ENCODE assay signal across 18 mouse cellular contexts in genomic region chr12:68904770-68905169, GRCm38 (mm10).
DNase-seq lines count a peak whose midpoint lies in the region; ATAC-seq lines count a peak whose summit lies in the region.
"Had no signal": no experiment of that assay in that cellular context is flagged by ENCODE, and none has a peak within 500 bp of the region (broad histone marks: within the 10 kb centered on the region; RNA-seq: fewer than 3 reads in every experiment).

No protein-coding gene starts in this region.

- H3K36me3 ChIP-seq in intestine, embryonic 14.5 days (ENCODE audit: control insufficient read depth, insufficient read depth, low read length), result no peaks in the 10 kb centered on the region
- H3K36me3 ChIP-seq in intestine, embryonic 15.5 days, result no peaks in the 10 kb centered on the region
- no peaks in the 10 kb centered on the region for H3K36me3 ChIP-seq in stomach, embryonic 15.5 days
- H3K36me3 ChIP-seq: embryonic facial prominence, embryonic 10.5 days; embryonic facial prominence, embryonic 12.5 days; forebrain, embryonic 15.5 days had no signal

- H3K9ac ChIP-seq in intestine, embryonic 14.5 days (ENCODE audit: low read length), result no peak overlapping the region
- no peak overlapping the region for H3K9ac ChIP-seq in intestine, embryonic 15.5 days
- H3K9ac ChIP-seq in stomach, embryonic 15.5 days, result no peak overlapping the region
- H3K9ac ChIP-seq: embryonic facial prominence, embryonic 12.5 days; forebrain, embryonic 13.5 days; forebrain, embryonic 15.5 days; forebrain, postnatal 0 days had no signal

- H3K4me1 ChIP-seq in intestine, embryonic 14.5 days (replicated peaks; ENCODE audit: control insufficient read depth, insufficient read depth, low read length), result no peaks in the 10 kb centered on the region
- no peaks in the 10 kb centered on the region for H3K4me1 ChIP-seq in intestine, embryonic 15.5 days (replicated peaks)
- no peaks in the 10 kb centered on the region for H3K4me1 ChIP-seq in stomach, embryonic 15.5 days
- H3K4me1 ChIP-seq: embryonic facial prominence, embryonic 12.5 days; forebrain, embryonic 13.5 days; forebrain, embryonic 15.5 days had no signal

- H3K4me2 ChIP-seq in intestine, embryonic 14.5 days (ENCODE audit: low read length), result no peak overlapping the region
- no peak overlapping the region for H3K4me2 ChIP-seq in intestine, embryonic 15.5 days (replicated peaks)
- H3K4me2 ChIP-seq in stomach, embryonic 15.5 days, result no peak overlapping the region
- H3K4me2 ChIP-seq: embryonic facial prominence, embryonic 12.5 days; forebrain, embryonic 13.5 days; forebrain, embryonic 15.5 days had no signal

- H3K27ac ChIP-seq in intestine, embryonic 14.5 days (ENCODE audit: low read depth), result peak overlapping the region; percentile 3; the same call in 1 of the 2 replicates
- H3K27ac ChIP-seq in intestine, embryonic 15.5 days, result no peak overlapping the region
- no peak overlapping the region; the same call in 1 of the 2 replicates for H3K27ac ChIP-seq in stomach, embryonic 15.5 days
- H3K27ac ChIP-seq: embryonic facial prominence, embryonic 10.5 days; embryonic facial prominence, embryonic 12.5 days; forebrain, embryonic 13.5 days; forebrain, embryonic 15.5 days had no signal

- H3K9me3 ChIP-seq in intestine, embryonic 14.5 days (ENCODE audit: control insufficient read depth, low read length), result no peaks in the 10 kb centered on the region
- no peaks in the 10 kb centered on the region for H3K9me3 ChIP-seq in intestine, embryonic 15.5 days
- H3K9me3 ChIP-seq in stomach, embryonic 15.5 days, result no peaks in the 10 kb centered on the region
- H3K9me3 ChIP-seq: embryonic facial prominence, embryonic 10.5 days; embryonic facial prominence, embryonic 12.5 days; forebrain, embryonic 13.5 days; forebrain, embryonic 15.5 days had no signal

- H3K4me3 ChIP-seq in intestine, embryonic 14.5 days (ENCODE audit: low read depth, low read length), result no peak overlapping the region
- no peak overlapping the region for H3K4me3 ChIP-seq in intestine, embryonic 15.5 days (replicated peaks)
- no peak overlapping the region for H3K4me3 ChIP-seq in stomach, embryonic 15.5 days (replicated peaks)
- H3K4me3 ChIP-seq: embryonic facial prominence, embryonic 10.5 days; embryonic facial prominence, embryonic 12.5 days; forebrain, embryonic 13.5 days; forebrain, embryonic 15.5 days had no signal

- peak; percentile 27; the same call in 1 of the 2 replicates for ATAC-seq in intestine, embryonic 14.5 days (replicated peaks; ENCODE audit: low FRiP score, low TSS enrichment, low read depth)
- ATAC-seq in intestine, embryonic 15.5 days, result no peak
- ATAC-seq in stomach, embryonic 15.5 days (ENCODE audit: insufficient read depth, low FRiP score, low read depth), result peak; percentile 31
- ATAC-seq: forebrain, embryonic 13.5 days; forebrain, embryonic 15.5 days; forebrain, postnatal 0 days had no signal

- peak; percentile 50 for DNase-seq in intestine, embryonic 14.5 days (ENCODE audit: low spot score)
- DNase-seq in hindlimb bud, embryonic 11.5 days (ENCODE audit: extremely low spot score, low read depth, low spot score), result peak; percentile 6
- DNase-seq in embryo, embryonic 9.5 days (ENCODE audit: extremely low spot score), result no peak
- DNase-seq in adrenal gland, adult (ENCODE audit: inconsistent age in 2 of 2, low spot score in 1 of 2), result no peak
- DNase-seq: adrenal gland, adult 8-10 months; adrenal gland, postnatal 14 days; adrenal gland, postnatal 36 days; cerebellum, adult 11-12 months; cerebellum, adult 2 months; cerebellum, adult 9-10 months; cerebellum, postnatal 25 days; forebrain, postnatal 0 days had no signal

- no peaks in the 10 kb centered on the region for H3K27me3 ChIP-seq in intestine, embryonic 14.5 days (replicated peaks; ENCODE audit: control insufficient read depth, insufficient read depth, low read length)
- H3K27me3 ChIP-seq in intestine, embryonic 15.5 days (replicated peaks), result no peaks in the 10 kb centered on the region
- H3K27me3 ChIP-seq in stomach, embryonic 15.5 days (replicated peaks), result no peaks in the 10 kb centered on the region
- H3K27me3 ChIP-seq: embryonic facial prominence, embryonic 12.5 days; forebrain, embryonic 13.5 days; forebrain, embryonic 15.5 days had no signal

- WGBS in intestine, embryonic 14.5 days, result 62% methylated on average over 1 of the region's 1 CpGs
- 74% methylated on average over 1 of the region's 1 CpGs for WGBS in intestine, embryonic 15.5 days
- 58% methylated on average over 1 of the region's 1 CpGs for WGBS in stomach, embryonic 15.5 days

Comparison
In these comparisons a context has a peak if more than half of its experiments do, and no peak if none do; other contexts are left out.
1. DNase-seq: peak in intestine, embryonic 14.5 days (single experiment) and hindlimb bud, embryonic 11.5 days (single experiment); none in embryo, embryonic 9.5 days (single experiment) and adrenal gland, adult (0 of 2).